Mouse (Mus musculus): Measurements from ENCODE around the gene Utrn. TPM values are rescaled to one million over a fixed set of nuclear protein-coding genes. Genes with fewer than 3 reads are reported as not detected.

Utrn gene
- polyA plus RNA-seq, 3 experiments from 2014 or later: 143 to 631 (median 388) TPM

DNA sequence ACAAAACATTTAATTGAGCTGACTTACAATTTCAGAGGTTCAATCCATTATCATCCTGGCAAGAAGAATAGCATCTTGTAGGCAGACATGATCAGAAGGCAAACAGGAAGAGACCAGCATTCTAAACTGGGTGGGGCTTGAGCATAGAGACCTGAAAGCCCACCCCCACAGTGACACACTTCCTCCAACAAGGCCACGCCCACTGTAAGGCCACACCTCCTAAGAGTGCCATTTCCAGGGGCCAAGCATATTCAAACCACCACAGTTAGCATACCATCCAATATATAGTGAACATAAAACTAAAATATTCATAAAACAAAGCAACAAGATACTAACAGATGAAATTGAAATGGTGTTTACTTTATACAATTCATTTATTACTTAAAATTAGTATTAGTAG lies 283.0 kb downstream of the Utrn start:
- no peak for ATAC-seq

DNA sequence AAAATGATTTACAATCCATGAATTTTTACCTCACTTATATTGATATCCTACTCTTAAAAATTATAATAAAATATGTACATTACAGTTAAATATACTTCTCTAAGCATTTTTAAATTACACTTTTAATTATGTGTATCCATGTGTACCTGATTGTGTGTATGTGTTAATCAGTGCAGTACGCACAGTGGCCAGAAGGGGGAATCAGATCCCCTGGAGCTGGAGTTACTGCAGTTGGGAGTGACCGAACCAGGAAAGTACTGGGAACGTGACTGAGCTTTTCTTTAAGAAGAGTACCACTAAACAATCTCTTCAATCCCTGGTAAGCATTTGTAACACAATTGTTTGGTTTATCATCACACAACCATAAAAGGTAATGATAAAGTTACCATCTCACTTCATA lies 285.7 kb downstream of the Utrn start:
- no peak for ATAC-seq

DNA sequence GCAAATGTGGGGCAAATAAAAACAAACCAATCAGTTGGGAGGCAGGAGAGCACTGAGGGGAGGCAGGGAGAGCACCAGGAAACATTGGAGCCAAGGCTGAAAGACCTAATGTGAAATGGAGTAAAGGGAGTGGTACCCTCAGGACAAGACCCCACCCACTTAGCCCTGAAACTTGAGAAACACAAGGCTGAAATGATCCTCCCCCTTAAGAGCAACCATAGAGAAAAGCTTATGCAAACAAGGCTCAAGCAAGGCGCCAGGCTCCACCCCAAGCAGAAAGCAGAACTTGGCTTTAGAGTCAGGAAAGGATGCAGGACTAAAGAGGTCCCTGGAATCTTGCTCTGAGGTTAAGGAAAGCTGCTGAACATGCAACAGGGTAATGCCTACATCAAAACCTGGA lies 290.1 kb downstream of the Utrn start:
- no peak for ATAC-seq

DNA sequence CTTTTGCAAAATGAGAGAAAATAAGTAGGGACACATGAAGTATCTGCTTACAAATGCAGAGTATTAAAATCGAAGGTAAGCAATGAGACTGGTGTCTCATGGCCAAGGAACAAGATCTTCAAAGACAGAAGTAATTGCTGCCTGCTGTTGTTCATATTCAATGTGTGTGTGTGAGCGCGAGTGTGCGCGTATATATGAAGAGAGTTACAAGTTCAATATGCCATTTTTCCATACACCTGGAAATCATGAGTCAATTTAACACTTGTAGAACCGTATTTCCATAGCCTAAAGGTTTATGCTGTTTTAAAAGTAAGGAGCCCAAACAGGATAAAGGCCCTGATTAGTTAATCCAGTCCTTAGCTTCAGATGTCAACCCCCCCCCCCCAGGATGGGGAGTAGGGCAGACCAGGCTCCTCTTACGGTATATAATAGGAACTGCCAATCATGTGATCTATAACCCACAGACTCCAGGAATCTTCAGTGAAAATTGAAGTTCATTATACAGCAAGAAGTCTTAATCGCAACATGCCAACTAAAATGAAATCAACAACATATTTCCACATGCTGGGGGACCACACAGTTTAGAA lies 293.2 kb downstream of the Utrn start:
- ATAC-seq: no peak

DNA sequence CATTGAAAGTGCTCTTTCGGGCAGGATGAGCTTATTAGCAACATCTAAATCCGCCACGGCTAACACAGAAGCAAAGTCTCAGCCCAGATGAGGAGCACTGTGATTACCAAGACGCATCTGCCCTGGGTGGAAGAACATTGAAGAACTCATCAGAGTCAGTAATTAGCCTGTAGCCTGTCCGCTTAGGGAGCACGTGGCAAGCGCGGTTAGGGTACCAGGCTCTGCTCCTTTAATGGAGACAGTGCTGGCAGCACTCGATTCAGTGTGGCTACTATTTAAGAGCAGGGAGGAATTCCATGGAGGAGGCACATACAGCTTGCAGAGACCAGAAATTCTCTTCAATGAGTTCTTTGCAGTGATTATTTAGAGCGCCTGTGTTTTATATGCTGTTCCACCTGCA lies 294.4 kb downstream of the Utrn start:
- no peak for ATAC-seq

DNA sequence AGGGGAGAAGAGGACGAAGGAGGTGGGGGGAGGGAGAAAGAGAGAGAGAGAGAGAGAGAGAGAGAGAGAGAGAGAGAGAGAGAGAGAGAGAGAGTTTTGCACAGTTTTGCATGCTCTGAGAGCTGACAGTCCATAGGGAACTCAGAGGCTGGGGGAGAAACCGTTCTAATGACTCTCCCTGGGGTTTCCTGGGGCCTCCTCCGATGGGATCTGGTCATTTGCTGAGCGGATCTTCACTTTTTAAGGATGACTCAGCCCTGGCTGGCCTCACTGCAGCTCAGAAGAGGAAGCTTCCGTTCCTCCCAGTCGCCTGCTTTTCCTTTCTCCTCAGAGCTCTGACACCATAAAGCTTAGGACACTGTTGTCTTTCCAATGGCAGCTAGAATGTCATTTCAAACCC lies 295.6 kb downstream of the Utrn start:
- ATAC-seq: no peak

DNA sequence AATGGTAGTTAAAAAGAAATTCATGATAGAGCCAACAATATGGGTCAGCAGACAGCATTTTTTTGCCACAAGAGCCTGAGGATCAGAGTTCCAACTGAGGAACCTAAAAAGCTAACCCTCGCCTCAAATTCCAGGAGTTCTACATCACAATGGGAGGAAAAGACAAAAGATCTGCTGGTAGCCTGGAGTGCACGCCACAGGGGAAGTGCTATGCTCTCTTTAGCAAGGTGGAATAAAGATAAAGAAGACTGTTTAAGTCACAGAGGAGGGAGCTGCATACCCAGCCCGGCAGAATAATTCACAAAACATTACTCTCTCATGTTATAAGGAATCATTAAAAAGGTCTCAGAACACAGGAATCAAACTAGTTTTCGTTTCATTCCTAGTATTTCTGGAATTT lies 296.4 kb downstream of the Utrn start:
- no peak for ATAC-seq

DNA sequence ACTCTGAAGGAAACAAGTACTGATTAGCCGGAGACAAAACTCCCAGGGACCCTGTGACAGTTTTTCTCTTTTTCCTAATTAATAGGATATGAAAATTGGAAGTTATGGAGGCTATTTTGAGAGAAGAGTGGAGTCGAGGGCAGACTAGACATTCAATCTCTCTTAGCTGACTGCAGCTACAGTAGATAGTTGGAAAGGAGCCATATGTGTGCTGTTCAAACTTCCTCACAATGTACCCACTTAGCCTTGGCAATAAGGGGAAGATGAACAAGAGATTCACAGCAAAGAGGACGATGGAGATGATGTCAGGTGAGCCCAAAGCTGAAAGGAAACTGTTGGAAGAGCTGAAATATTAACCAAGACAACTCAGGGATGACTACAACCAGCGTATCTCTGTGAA lies 304.7 kb downstream of the Utrn start:
- ATAC-seq: no peak

DNA sequence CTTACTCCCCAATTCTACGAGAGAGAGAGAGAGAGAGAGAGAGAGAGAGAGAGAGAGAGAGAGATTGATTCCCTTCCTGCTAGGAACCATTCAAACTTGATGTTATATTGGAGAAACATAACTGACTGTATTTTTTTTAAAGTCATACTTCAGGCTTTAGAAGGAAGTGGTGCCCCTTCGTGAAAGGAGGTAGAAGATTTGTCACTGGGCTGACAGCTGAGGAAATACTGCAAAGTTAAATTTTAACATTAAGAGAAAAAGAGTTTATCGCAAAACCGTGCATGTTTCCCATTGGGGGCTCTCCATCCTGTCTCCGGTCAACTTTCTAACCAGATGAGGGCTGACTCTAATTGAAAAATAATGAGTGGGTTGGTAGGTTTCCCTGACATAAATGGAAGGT lies 310.4 kb downstream of the Utrn start:
- ATAC-seq: no peak

DNA sequence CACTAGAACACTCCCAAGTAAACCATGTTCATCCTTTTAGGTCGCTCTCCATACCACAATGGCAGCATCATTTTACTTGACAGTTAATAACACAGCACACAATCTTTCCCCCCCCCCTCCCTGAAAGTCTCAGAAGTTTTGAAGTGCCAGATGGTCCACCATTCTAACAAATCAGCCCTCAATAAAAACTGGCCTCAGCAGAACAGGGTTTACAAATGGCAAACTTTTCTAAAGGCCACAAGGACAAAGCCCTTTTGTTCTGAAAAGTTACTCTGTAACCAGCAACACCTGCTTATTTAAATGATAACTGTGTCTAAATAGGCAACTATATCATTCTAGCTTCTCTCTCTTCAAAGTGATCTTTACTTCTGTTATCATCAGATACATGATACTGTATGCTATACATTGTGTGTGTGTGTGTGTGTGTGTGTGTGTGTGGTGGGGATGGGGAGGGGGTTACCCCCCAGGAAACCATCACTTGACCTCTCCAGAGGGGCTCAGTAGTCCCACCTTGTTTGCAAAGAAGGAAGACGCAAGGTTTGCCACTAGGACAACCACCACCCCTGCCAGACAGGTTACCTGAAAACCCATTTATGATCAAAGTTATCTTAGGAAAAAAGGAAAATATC lies 315.0 kb downstream of the Utrn start:
- no peak for ATAC-seq

DNA sequence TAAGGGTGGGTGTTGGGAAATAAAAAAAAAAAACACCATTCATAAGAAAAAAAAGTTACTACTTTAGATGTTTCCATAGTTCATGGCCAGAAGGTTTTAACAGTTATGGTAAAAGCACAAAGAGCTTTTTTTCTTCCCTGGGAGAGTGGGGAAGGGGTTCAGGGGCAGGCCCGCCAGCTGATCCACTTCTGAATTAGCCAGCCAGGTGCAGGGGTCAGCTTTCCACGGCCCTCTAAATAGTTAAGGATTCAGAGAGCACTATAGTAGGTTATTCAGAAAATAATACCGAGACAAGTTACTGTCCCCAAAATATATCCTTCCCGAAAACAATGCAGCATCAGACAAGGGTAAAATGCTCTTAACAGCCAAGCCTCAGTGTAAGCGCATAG lies 316.3 kb downstream of the Utrn start:
- no peak for ATAC-seq

DNA sequence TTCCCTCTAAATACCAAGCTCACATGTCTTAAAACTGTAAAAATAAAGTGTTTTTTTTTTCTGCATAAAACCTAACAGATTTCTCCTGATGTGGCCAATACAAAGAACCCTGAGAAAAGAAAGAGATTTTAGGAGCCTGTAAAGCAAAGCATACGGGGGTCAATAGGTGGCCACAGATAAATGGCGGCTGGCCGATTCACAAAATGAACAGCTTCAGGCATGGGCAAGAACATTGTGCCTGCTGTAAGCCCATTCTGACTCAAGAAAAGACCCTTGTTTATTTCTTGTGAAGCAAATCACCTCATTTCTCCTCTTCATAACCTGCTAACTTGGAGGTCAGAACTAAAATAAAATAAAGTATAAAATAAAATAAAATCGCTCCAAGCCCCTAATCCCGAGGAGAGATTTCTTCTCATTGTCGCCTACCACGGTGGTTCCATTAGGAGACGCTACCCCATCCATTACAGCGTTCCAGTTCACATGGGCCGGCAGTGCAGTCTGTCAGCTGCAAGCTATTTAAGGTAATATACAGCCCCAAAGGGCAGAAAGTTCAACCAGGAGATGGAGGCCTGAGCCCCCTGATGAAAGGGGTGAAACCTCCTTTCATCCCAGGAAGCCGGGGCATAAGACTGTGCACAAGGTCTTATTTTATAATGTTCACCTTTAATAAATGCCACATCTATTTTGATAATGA lies 316.8 kb downstream of the Utrn start:
- ATAC-seq: no peak

DNA sequence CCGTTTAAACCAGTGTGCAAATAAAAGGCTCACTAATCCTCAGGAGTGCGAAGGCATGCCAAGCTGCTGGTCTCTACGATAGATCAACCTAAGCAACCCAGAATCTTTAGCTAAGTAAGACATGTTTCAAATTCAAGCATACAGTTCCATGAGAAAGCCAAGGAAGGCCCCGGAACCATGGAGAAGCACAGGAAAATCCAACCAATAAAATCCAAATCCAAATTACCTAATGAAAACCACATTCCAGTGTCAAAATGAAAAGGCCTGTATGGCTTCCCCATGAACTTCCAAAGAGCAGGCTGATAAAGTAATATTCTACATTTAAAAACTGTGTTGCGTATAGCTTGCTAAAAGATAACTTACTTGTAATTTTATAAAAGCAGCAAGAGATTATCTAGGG lies 317.4 kb downstream of the Utrn start:
- ATAC-seq: no peak

DNA sequence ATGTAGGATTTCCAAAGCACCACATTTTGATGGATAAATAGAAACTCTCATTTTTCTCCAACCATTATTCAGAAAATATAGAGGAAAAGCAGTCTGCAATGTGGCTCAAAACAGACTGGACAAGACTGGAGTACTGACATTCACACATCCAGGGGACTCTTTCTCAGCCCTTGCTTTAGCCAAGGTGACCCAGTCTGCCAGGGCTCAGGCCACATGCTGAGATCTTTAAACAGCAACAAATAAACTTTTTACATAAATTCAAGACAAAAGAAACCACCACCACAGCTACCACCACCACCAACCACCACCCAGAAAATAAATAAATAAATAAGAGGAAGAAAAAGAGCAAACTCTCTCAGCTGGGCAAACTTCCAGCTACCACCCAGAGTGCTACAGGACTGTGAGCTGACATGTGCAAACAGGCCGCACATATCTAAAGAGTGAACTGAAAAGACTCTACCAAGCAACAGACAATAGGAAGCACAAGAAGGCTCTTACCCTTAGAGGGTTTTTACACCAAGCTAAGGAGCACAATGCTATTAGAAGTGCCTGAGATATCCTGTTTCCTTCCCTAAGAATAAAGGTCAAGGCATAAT lies 319.1 kb downstream of the Utrn start:
- no peak for ATAC-seq

DNA sequence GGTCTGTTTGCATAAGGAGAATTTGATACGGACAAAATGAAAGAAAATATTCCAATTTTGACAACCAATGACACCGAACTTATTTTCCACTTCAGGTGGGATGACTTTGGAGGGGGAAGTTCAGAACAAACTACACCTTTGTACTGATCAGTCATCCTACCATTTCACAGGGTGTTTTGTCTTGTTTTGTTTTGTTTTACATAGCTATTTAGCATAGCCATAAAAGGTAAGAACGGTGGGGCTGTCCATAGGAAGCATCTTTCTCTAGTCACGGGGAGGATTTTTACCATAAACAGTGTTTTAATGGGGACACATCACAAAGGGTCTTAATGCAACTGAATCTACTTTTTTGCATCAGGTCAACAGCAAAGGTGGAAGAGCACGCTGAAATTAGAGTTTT lies 319.9 kb downstream of the Utrn start:
- ATAC-seq: no peak

DNA sequence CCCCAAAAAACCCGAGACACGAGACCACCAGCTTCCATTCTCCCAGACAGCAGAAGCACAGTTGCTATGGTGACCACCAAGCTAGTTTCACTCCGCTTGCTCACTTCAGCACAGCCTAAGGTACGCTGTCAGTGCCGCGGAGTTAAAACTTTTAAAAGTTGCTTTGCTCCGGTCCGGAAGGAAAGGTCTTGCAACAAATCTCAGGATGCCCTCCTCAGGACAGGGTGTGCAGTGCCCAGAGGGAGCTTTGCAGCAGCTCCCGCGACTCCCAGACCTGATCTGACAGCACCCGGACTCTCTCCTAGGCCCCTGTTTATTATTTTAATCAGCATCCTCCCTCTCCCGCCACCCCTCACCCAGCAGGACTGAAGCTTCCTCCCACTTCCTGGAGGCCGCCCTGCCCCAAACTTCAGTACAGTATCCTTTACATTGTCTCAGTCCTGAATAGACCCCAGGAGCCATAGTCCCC lies 320.5 kb downstream of the Utrn start:
- no peak for ATAC-seq

DNA sequence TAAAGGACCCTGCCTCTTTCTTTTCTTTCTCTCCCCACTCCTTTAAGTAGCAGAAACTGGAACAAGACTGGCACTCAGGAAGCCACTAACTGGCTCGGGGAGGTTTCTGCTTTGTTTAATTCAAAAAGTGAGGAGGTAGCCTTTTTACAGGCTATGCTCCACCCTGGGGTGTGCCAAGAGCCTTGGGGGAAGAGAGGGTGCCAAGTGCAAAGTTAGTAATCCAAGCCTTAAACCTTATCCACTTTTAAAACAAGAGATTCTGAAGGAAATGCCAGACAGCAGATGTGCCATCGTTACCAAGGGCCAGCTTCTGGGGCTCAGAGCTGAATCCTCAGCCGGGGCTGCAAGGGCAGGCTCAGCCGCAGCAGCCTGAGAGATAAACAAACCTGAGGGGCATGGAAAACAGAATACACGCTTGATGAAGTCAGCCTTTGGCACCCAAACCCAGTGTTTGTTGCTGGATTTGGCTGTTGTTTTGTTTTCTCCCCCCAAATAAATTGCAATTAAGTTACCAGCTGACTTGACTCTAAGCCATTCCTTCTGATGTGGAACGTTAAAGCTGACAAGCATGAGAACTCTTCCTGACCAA lies 322.0 kb downstream of the Utrn start:
- ATAC-seq: no peak

DNA sequence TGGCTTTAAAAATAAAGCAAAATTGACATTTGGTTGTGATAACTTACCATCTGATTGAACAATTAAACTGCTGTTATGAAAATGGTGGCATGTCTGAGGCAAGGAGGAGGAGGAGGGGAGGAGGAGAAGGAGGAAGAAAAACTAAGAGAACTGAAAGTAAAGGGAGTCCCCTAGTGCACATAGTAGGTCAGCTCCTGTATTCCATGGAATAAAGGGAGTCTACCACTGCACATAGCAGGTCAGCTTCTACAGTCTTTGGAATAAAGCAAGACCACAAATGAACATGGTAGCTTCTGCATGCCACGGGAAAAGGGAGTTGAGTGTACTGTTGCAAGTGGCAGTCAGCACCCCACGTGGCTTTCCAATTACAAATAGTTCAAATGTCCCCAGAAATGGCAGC lies 323.7 kb downstream of the Utrn start:
- no peak for ATAC-seq

DNA sequence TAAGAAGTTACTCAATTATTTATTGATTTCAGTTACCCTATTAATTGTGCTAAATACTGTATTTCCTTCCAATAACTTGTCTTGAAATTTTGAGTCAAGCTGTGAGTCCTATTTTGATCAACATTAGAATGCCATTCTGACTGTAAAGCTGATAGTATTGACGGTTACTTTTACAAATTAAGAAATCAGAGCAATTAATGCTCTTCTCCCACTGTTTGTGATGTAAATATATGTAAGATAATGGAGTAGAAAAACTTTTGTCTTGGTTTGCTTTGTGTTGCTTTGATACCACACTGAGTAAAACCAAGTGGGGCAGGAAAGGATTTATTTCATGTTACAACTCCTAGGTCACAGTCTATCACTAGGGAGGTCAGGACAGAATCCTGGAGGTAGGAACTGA lies 327.4 kb downstream of the Utrn start:
- ATAC-seq: no peak

DNA sequence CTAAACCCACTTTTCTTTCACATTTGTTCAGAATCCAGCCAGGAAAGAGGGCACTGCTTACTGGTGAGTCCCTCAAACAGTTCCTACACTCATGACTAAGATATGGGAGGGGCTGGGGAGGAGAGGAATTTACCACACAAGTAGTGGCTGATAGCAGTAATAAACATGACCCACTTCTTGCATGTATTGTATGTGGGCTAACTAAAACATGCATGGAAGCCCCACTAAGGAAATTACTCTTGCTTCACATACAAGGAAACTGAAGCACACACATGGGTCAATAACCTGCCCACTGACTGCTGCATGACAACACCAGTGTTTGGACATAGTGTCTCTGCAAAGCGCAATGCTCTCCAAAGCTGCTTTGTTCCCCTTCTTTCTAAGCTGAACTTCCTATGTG lies 333.9 kb downstream of the Utrn start:
- ATAC-seq: no peak

DNA sequence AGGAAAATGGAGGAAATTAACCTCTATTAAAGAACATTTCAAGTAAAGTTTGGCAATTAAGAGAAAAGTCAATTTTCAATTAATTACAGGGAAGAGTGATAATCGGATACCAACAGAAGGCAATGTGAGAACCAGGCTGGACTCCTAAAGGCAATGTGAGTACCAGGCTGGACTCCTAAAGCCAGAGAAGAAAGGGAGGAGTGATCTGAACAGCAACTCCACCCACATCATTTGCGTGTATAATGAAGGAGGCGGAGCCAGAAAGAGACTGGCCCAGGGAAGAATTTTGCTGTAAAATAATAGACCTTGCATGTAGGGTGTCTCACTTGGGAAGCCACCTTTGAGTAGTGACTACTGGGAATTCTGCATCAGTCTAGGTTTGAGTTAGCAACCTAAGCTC lies 334.4 kb downstream of the Utrn start:
- no peak for ATAC-seq

DNA sequence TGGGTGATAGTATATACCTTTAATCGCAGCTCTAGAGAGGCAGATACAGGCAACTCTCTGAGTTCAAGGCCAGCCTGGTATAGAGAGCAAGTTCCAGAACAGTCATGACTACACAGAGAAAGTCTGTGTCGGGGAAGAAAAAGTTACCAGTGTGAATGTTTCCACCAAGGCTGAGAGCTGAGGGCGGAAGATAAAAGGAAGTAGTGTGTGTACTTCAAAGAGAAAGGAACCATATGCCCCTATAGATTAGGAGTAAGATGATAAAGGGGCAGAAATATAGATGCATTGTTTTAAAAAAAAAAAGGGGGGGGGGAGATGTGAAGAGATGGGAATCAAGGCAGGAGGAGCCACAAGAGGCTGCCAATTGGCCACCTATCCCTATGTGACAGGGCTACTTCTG lies 334.9 kb downstream of the Utrn start:
- peak; percentile 28 for ATAC-seq

DNA sequence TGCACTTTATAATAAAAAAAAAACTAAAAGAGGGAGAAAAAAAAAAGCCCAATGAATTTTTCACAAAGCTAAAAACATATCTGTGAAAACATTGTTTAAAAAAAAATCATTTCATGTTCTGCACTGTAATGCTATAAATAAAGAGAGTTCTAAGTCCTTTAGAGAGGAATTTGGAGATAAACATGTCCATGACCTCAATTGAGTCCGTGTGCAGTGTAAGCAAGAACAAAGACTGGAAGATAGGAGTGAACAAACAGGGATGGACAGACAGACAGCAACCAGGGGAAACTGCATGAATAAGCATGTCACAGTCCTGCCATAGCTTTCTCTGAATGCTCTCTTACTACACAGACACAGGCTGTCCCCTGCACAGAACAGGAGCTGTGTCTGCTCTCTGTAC lies 347.1 kb downstream of the Utrn start:
- no peak for ATAC-seq

DNA sequence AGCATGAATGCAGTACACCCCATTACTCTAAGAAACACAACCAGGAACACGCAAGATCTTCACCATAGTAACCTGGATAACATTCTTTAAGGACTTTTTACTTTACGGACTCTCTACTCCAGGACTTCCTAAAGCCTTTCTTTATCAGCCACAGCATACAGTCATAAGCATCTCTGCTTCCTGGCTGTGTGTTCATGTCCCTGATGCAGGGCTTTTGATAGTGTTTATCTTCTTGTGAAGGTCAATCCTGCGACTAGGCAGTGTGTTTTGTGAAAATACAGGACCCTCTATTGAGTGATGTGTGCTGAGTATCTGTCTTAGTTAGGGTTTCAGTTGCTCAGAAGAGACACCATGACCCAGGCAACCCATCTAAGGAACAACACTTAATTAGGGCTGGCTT lies 351.0 kb downstream of the Utrn start:
- ATAC-seq: no peak
